Comparison of ENCODE assay signal across 8 mouse cellular contexts in genomic region chr8:121832503-121832902, GRCm38 (mm10). TPM values are rescaled to one million over a fixed set of nuclear protein-coding genes. Genes with fewer than 3 reads are reported as not detected.
DNase-seq lines count a peak whose midpoint lies in the region; ATAC-seq lines count a peak whose summit lies in the region.

No protein-coding gene starts in this region.

- DNase-seq in hindbrain, embryonic 10.5 days (ENCODE audit: low spot score), result peak; percentile 67
- peak; percentile 73 for DNase-seq in adrenal gland, postnatal 25 days
- DNase-seq in embryonic facial prominence, embryonic 11.5 days (ENCODE audit: low spot score), result peak; percentile 77
- peak; percentile 58 to 81 for DNase-seq in heart, postnatal 14 days
- peak; percentile 78 for DNase-seq in layer of hippocampus, adult 9-10 months (ENCODE audit: low spot score)
- peak; percentile 80 for DNase-seq in lung, postnatal 14 days
- DNase-seq in right cerebral cortex, postnatal 25 days, result peak; percentile 52

- H3K9me3 ChIP-seq in hindbrain, embryonic 10.5 days, result no peaks in the 10 kb centered on the region
- H3K9me3 ChIP-seq in hindbrain, embryonic 12.5 days (replicated peaks), result no peaks in the 10 kb centered on the region
- H3K9me3 ChIP-seq in embryonic facial prominence, embryonic 11.5 days (replicated peaks; ENCODE audit: control insufficient read depth, low read length), result no peaks in the 10 kb centered on the region

- H3K4me2 ChIP-seq in hindbrain, embryonic 12.5 days (replicated peaks), result no peak overlapping the region
- H3K4me2 ChIP-seq in embryonic facial prominence, embryonic 11.5 days (ENCODE audit: low read depth, low read length), result no peak overlapping the region

- intact Hi-C loops in heart, postnatal 14 days (cut with DNase I), result loop anchor here (5.0 to 10.0 kb wide), 2 partner anchors 115 to 288 kb away; partner anchors contain the start of gene 1700018B08Rik

- peak overlapping the region; percentile 20; the same call in 1 of the 2 replicates for H3K4me3 ChIP-seq in hindbrain, embryonic 10.5 days
- no peak overlapping the region for H3K4me3 ChIP-seq in hindbrain, embryonic 12.5 days
- H3K4me3 ChIP-seq in embryonic facial prominence, embryonic 11.5 days (ENCODE audit: low read depth, low read length), result no peak overlapping the region

- H3K9ac ChIP-seq in hindbrain, embryonic 12.5 days, result no peak overlapping the region
- H3K9ac ChIP-seq in embryonic facial prominence, embryonic 11.5 days (replicated peaks; ENCODE audit: low read length), result no peak overlapping the region

- peaks cover 26% of the 10 kb centered on the region for H3K4me1 ChIP-seq in hindbrain, embryonic 10.5 days (replicated peaks)
- peaks cover 17% of the 10 kb centered on the region for H3K4me1 ChIP-seq in hindbrain, embryonic 12.5 days
- H3K4me1 ChIP-seq in embryonic facial prominence, embryonic 11.5 days (ENCODE audit: control insufficient read depth, insufficient read depth, low read length), result peaks cover 8% of the 10 kb centered on the region

- H3K36me3 ChIP-seq in hindbrain, embryonic 10.5 days, result peaks cover 5% of the 10 kb centered on the region; the same call in 1 of the 2 replicates
- no peaks in the 10 kb centered on the region for H3K36me3 ChIP-seq in hindbrain, embryonic 12.5 days
- H3K36me3 ChIP-seq in embryonic facial prominence, embryonic 11.5 days (replicated peaks; ENCODE audit: control insufficient read depth, insufficient read depth, low read depth, low read length), result no peaks in the 10 kb centered on the region

- no peak for ATAC-seq in hindbrain, embryonic 12.5 days (ENCODE audit: low FRiP score)
- no peak for ATAC-seq in embryonic facial prominence, embryonic 11.5 days (replicated peaks; ENCODE audit: insufficient number of reproducible peaks, low FRiP score, low TSS enrichment, low read depth)

- H3K27me3 ChIP-seq in hindbrain, embryonic 10.5 days (ENCODE audit: insufficient read depth, poor library complexity, severe bottlenecking), result no peaks in the 10 kb centered on the region
- H3K27me3 ChIP-seq in hindbrain, embryonic 12.5 days, result peaks cover 8% of the 10 kb centered on the region; the same call in 1 of the 2 replicates
- no peaks in the 10 kb centered on the region for H3K27me3 ChIP-seq in embryonic facial prominence, embryonic 11.5 days (ENCODE audit: control insufficient read depth, insufficient read depth, low read length)

- peak overlapping the region; percentile 84 for H3K27ac ChIP-seq in hindbrain, embryonic 10.5 days
- no peak overlapping the region for H3K27ac ChIP-seq in hindbrain, embryonic 12.5 days
- no peak overlapping the region for H3K27ac ChIP-seq in embryonic facial prominence, embryonic 11.5 days (replicated peaks; ENCODE audit: low read depth, low read length)

- 17% methylated on average over 6 of the region's 6 CpGs for WGBS in hindbrain, embryonic 10.5 days
- WGBS in hindbrain, embryonic 12.5 days, result 24% methylated on average over 6 of the region's 6 CpGs
- 18% methylated on average over 6 of the region's 6 CpGs for WGBS in embryonic facial prominence, embryonic 11.5 days

RNA-seq across cellular contexts. Expression of gene Klhdc4, which starts 3.1 kb away (rescaled TPM):
- polyA plus RNA-seq in hindbrain, embryonic 10.5 days (2016; fragmentation: Nextera tagmentation; extraction: Ambion mirVana), result 60.6 and 66.1 TPM in 2 replicates
- polyA plus RNA-seq in hindbrain, embryonic 12.5 days (2016; fragmentation: Nextera tagmentation; extraction: Ambion mirVana), result 43.0 and 43.4 TPM in 2 replicates
- total RNA-seq in adrenal gland, postnatal 25 days (2021), result 29.1 and 30.5 TPM in 2 replicates
- polyA plus RNA-seq in embryonic facial prominence, embryonic 11.5 days (2014; fragmentation: Nextera tagmentation; extraction: Ambion mirVana), result 43.1 and 45.3 TPM in 2 replicates
- 10 to 100 TPM; 13.2 to 13.8 TPM for total RNA-seq in heart, postnatal 14 days (2021)
